Mouse (Mus musculus) B cell, adult 2 months (primary cell): ENCODE measurements at regions not wholly inside any gene's neighbourhood (a gene's known extent, or its start where the extent isn't known, plus 50 kb on each side); places are given as distances from the start of the nearest gene placed in this dataset.
"Not testable (repeated sequence)": the region's sequence is repeated elsewhere in the genome, so short reads cannot be mapped to it uniquely, and the experiment has no call there.

ENCODE experiments used
- DNase-seq, 2 experiments: peaks; one replicate each; pipeline ENCODE4 v3.0.0; 2022

DNA sequence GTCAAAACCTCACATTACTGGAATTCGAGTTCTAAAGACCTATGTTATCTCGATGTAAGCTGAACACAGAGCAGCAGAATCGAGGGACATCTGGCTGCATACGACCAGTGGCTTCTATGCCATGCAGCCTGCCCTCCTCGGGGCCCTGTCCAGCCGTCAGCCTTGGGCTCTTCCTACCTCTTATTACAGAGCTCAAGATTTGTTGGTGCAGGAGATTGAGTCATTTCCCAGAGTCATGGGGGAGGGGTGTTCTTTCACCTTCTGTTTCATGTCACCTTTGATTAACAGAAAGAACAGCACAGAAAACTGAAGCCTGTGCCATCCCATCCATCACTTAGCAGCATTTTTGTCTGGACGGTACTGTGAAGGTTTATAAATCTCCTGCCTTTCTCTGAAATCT lies 52.1 kb downstream of the Sst start:
- DNase-seq, result no peak

DNA sequence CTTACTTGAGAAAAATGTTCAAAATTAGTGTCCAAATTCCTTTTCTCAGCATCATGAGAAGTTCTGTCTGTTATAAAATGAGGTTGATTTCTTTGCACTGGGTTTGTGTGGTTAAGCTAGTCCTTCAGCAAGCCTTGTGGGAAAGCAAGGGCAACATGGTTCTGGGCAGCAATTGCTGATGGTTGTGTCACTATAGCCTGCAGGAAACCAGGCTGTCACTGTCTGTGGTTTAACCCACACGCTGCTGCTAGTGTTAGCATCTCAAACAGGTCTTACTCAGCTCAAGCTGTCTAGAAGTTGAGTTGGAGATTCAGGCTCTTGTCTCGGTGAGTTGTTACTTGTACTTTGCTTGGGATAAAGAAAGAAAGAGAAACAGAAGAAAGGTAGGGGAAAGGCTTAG lies 52.6 kb downstream of the Sst start:
- no peak for DNase-seq

DNA sequence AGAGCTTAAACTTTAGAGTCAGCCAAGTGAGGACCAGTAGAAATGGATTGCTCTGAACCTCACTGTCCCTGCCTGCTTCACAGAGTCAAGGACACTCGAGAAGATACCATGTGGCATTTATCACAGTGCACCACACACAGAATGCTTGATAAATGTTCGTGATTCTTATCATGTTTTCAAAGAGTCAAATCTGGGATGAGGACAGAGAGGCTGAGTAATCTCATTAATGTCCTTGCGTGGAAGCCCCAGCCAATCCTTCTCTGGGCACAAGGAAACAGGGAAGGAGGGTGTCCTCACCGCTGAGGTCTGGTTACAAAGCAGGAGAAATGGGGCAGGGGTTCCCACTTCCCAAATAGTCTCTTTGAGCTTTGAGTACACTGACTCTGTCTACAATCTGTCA lies 55.8 kb downstream of the Sst start:
- DNase-seq, result no peak

DNA sequence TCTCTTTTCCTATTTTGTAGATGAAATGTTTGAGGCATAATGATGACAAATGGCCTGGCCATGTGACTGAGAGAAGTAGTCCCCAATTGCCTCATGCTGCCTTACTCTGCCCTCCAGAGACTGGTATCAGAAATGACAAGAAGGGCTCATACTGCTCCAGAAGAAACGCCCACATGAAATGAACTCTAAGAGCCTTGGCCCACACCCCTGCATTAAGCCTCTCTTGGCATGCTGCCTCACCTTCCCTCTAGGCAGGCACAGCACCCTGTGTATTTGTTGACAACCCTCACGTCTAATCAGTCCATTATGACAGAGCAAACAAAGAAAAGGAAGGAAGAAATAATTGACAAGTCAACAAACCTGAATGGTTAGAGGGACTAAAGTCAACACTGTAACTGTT lies 57.2 kb downstream of the Sst start:
- DNase-seq, result no peak

DNA sequence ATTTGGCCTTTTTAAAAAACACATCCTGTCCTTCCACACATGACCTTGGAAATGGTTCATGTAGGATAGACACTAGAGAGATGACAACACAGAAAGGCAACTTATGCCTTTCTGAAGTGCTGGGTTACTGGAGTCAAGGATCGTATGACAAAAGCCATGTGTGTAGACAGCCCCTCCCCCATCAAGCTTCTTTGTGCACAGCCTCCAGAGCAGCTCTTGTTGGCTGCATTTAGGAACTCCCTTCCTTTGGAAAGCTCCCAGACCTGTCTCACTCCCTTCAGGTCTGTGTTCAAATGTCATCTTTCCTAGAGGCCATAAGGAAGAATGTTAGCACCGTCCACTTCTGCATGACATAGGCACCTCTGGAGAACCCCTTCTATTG lies 57.7 kb downstream of the Sst start:
- DNase-seq, result no peak

DNA sequence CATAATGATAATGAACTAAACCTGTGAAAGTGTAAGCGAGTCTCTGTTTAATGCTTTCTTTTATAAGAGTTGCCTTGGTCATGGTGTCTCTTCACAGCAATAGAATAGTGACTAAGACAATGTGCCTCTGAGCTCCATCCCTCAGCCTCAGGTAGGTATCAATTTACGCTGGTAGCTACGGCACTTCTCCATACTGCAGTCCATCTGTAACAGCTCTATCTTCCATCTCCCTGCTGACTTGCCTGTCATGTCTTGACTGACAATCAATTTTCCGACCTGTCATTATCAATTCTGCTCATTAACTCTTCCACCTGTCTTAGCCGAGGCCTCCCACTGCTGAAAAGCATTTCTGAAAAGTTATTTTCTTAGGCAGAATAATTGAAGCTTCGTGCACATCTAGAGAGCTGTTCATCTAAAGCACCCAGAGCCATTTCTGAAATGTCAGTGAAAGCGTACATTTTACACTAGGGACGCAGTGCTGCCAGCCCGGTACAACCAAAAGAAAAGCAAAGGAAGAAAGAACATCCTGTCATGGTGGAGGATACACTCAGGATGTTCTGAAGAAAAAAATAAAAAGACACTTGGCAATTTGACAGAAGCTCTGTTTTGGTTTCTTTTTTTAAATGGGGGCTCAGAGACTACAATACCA lies 58.2 kb downstream of the Sst start:
- no peak for DNase-seq

DNA sequence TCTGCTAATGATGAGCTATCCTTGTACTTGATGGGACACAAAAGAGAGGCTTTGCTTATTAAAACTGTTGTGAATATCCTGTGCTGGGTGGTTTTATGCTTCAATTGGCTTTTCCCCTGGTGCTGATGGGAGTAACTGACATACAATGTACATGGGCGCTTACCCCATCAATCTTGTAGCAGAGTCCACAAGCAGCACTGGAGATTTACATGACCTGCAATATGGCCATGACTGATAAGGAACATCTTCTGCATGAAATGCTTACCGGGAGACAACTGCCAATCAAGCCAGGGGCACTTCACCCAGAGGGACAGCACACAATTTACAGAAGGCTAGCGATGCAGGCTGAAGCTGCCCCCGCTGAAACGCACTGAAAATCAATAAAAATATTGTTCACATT lies 65.1 kb downstream of the Sst start:
- DNase-seq, result no peak

DNA sequence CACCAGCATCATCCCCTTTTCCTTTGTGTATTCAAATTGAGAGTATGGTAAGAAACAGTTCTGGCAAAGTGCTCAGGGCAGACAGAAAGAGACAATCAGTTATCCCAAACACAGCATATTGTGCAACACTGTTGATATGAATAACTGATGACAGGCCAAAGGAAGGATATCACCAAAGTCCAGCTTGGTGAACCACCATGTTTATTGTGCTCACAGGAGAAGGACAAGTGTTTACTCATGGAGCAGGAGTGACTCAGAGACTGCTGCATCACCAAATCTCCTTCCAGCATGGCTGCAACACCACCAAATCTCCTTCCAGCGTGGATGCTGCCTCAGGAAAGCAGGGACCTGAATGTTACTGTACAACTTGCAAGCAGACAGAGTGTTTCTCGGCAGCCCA lies 105.5 kb downstream of the Sst start:
- DNase-seq, result no peak

DNA sequence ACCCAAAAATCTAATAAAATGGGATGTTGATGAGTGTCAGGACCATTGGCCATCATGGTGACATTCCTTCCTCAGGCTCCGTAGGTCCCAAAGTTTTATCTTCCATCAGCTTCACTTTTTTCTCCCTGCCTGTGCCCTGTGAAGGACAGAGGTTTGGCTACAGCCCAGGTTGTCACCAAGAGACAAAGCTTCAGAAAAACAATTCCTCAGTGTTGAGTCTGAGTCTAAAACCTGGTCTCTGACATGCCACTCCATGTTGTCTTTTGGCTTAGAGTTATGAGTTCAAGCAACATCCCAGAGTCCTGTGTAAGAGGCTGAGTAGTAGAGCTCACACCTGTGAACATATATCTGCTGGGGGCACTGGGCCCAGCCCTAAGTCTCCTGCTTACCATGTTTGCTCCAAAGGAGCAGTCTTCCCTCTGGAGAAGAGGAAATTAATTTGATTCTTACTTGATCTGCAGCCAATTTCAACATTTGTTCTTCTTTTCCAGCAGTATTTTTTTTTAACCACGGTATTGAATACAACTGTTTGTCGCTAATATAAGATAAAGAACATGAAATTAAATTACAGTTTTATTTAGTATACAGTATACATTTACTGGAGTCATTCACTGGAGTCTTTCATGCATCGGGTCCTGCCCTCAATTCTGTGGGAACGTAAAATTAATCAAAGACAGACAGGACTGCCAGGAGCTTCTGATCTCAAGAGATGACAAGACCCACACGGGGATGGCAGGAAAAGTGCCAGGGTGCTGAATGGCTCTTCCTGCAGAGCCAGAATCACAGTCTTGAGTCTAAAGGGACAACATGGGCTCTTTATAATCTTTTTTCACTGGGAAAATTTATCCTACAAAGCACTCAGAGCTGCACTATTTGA lies 106.5 kb downstream of the Sst start:
- DNase-seq, result no peak

DNA sequence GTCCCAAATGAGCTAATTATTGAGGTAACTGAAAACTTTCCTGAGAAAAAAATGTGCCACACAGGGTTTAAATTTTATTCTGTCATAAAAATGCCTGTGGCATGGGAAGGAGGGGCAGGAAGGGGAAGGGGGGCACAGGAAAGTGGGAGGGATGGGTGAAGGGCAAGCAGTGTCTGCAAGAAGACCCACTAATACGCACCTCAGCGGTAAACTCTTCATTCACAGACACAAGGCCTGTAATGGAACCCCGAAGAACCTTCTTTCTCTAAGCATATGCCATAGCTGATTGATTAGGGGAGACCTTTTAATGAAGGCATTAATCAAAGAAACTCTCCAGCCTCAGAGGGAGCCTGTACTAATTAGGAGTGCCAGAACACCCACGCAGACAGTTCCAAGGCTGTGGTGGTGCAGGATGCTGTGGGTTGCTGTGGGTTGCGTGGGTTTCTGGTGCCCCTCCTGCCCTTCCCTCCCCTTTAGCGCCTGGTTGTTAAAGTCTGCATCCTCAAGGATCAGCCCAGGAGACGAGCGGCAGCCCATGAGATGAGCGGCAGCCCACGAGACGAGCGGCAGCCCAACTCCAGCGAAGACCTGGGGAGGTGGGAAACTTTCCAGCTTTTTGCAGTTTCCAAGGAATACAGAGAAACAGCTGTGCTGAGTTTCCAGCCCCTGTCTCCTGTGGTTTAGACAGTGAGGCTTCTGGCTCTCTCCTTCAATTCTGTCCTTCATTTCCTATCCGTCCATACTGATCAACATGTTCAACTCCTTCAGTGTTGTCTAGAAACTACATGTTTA lies 110.1 kb downstream of the Sst start:
- DNase-seq, result no peak

DNA sequence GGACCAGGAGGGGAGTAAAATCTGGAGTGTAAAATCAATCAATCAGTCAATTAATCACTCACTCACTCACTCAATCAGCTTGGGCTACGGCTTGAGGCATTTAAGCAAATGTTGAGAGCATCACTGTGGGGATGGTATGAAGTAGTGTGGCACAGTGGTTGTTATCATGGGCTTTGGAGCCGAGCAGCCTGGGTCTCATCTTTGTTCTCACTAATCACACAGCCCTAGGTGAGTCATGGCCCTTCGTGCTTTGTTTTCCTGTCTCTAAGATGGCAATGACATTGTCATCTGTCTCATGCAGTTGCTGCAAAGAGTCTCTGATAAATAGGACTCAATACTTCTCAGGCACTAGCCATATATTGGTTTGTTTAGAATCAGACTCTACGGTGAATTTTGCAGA lies 112.9 kb downstream of the Sst start:
- DNase-seq, result no peak

DNA sequence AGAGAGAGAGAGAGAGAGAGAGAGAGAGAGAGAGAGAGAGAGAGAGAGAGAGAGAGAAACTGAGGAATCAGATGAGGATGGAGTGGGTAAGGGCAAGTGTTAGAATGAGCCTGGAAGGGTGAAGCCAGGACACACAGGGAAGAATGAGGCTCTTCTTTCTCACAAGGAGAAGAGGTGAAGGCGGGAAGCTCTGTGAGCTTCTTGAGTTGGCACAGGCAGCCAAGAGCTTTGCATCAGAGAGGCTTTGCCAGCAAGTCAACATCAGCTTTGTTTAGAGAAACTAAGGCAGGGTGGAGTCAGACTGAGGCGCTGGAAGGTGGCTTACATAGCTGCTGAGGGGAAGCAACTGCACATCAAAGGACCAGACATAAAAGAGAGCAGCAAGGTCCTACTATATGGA lies 113.7 kb downstream of the Sst start:
- no peak for DNase-seq

DNA sequence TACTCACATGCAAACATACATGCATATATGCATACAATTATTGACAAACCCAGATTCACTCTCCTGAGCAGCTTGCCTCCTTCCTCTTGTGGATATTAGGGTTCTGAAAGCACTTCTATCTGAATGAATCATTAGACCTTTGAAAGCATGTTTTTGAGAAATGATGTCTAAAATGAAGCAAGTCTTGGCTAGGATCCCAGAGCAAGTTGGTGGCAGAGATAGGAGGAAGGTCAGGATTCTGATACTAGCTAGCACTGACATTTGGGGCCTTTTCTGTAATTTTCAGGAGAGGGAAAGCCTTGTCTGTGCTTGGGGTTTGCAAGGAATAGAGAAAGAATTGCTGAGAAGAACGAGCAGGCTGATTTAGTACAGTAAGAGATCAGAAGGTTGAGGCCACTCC lies 114.3 kb downstream of the Sst start:
- DNase-seq, result no peak

DNA sequence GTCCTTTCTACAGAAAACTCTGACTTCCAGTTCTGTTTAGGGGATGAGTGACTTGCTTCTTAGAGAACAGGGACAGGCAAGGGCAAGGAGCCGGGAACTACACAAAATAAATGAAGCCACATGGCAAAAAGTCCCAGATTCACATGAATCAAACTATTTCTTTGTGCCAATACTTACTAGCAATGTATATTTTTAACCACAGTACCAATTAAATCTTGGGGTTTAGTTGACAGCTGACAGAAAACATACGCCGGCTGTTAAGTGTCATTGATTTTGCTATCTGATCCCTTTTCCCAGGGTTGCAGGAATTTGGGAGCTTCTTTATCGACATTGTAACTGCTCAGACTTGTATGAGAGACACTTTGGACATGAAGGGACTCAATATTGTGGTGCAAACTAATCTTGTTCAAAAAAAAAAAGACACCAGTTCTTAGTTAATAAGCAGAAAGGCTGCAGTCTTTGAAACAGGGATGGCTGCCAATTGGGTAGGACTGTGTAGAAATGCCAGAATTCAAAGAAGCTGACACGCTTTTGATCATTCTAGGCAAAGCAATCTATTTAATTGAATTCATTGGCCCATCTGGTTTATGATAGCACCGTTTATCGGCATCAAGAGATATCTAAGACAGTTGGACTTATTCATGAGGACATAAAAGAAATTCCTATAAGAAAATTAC lies 132.5 kb downstream of the Sst start:
- DNase-seq, result no peak

DNA sequence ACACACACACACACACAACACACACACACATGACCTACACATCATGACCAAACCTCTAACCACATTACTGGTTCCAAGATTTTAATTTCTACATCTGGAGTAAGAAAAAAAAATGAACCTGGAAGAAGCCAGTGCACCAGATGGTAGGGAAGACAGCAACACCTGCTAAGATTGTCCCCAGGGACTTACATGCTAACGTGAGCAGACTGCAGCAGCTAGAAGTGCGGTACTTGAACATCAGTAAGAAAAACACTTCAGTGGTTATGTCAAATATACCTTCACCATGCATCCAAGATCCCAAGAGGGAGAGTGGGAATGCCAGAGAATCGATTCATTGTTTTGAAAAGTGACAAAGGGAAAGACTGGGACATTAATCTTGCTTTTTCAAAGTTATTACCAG lies 153.7 kb downstream of the Sst start:
- DNase-seq, result no peak

DNA sequence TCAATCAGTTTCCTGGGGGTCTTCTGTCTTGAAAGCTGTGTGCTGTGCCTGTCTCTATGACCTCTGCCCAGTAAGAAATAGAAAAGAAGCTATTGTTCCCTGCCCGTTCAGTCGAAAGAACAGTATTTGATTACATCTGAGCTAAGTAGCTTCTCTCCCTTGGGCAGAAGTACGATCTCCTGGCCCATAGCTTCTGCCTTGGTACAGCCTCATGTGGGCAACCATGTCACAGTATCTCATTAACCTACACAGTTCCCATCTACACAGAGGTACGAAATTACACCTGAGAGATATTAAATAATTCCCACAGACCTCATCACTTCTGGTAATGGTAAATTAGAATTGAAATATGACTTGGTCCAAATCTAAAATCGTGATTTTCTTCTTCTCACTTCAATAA lies 155.0 kb downstream of the Sst start:
- DNase-seq, result no peak

DNA sequence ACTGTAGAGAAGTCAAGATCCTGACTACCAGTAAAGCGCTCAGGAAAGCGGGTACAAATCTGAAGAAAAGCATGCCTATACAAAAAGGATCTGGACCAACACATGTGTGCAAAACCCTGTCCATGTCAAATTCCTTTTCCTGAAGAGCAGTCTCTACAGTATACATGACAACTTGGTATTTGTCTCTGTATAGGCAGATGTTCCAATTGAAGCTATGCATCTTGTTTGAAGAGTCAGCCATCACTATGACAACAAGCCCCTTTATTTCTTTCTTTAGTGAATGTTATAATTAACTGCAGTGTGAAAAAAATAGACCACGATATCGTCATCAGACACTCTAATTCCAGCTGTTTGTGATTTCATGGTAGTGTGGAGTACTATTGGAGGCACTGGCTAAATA lies 164.2 kb downstream of the Sst start:
- DNase-seq, result no peak

DNA sequence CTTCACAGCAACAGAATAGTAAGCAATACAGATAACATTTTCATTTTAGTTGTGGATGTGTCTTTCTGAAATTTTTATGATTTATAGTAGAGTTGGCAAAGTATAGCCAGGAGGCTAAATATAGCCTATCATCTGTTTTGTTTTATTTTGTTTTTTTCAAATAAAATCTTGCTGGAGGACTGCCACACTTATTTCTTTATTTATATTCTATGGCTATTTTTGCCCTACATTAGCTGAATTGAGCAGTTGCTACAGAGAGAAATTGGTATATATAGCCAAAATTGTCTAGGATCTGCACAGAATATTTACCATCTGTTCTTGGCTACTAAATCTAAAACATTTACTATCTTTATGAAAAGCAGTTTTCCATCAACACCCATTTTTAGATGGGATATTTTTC lies 169.0 kb downstream of the Sst start:
- DNase-seq, result no peak

DNA sequence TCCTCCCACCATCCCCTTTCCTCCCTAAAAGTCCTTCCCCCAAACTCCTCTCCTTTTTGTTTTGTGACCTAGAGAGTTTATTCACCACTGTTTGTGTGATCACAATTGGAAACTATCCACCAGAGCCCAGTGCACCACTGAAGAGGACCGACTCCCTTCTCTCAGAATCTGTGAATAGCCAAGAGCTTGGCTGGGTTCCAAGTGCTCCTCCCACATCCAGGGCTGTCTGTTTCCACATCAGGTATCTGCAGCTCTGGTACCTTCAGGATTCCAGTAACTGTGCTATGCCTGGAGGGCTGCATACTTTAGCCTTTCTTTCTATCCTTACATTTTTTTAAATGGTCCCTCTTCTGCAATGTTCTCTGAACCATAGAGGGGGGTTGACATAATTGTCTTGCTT lies 180.5 kb upstream of the Masp1 start:
- no peak for DNase-seq

DNA sequence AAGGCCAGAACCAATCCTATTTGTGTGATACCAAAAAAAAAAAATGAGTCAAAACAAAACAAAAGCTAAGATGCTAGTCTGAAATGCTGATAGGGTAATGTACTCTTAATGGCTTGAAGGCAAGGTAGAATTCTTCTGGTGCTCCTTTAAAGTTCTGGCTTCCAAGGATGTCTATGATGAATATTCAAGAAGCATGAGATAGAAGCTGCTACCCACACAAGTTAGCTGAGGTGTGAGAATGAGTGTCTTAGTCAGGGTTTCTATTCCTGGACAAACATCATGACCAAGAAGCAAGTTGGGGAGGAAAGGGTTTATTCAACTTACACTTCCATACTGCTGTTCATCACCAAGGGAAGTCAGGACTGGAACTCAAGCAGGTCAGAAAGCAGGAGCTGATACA lies 173.6 kb upstream of the Masp1 start:
- not testable (repeated sequence) for DNase-seq

DNA sequence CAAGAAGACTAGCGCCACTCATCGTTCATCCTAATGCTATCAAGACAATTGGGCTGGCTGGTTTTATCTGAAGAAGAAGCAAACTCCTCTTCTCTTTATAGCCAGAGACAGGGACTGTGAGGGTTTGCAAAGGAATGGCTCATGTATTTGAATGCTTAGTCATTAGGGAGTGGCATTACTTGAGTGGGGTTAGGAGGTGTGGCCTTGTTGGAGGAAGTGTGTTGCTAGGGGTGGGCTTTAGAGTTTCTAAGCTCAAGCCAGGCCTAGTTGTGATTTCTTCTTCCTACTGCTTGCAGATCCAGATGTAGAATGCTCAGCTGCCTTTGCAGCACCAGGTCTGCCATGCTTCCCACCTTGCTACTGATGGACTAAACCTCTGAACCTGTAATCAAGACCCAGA lies 169.4 kb upstream of the Masp1 start:
- no peak for DNase-seq

DNA sequence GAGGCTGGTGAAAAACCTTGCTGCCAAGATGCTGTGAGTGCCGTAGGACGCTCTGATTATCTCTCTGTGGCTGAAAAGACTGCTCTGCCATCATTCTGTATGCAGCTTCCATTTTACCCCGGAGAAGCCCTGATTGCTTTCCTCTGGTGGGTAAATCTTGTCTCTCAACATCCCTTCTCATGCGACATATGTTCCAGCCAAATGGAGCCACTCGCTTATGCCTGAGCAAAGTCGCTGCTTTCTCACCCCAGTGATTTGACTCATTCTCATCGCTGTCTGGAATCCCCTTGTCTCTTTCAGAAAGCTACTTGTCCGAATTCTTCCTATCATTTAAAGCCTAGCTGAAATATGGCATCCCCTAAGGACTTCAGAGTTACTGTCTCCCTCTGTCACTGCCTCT lies 166.2 kb upstream of the Masp1 start:
- no peak for DNase-seq

DNA sequence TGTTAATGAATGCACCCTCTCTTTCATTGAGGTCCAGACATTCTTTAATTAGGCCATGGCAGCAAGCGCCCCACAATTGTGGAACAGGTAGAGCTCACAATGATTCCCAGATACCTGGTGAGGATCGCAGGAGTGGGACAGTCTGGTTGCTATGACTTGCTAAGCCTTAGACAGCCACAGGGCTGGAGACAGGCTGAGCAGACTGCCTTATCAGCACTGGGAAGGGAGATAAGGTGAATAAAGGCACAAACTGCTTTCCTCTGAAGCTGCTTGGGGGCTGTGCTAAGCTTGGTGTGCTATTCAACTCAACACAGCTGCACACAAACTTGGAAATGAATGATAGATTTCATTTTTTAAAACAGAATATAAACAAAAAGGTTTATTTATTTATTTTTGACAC lies 159.8 kb upstream of the Masp1 start:
- no peak for DNase-seq
